Mouse (Mus musculus): ENCODE results near the gene Tmem59l. TPM values are rescaled to one million over a fixed set of nuclear protein-coding genes. Genes with fewer than 3 reads are reported as not detected.

Tmem59l gene
- polyA plus RNA-seq (2012; rRNA removed): 524 and 552 TPM in 2 replicates

GRCm38 (mm10) chr8:70486941-70487520, at the start of gene Tmem59l:
Gene Tmem59l, minus strand, starts transcription at chr8:70487358.
- Histone ChIP-seq H3K4me1 (ENCODE audit: control insufficient read depth, insufficient read depth, low read length) (peaks cover 25% of the 10 kb centered on the region), H3K4me3 (replicated peaks; ENCODE audit: insufficient read depth, low read depth, low read length) (peak within 1 kb of the TSS; percentile 84), H3K27ac (ENCODE audit: insufficient read depth, low read length) (peak within 1 kb of the TSS; percentile 92), H3K27me3 (ENCODE audit: control insufficient read depth, insufficient read depth, low read length) (peaks cover 1% of the 10 kb centered on the region; the same call in 1 of the 2 replicates)
- peak; percentile 82 to 85 for DNase-seq
- TF ChIP-seq CTCF (IDR thresholded peaks at IDR 0.05; ENCODE audit: borderline replicate concordance, insufficient read depth, low read depth, low read length): no peak
- peak; percentile 94 for TF ChIP-seq POLR2A (IDR thresholded peaks at IDR 0.05; ENCODE audit: borderline replicate concordance, insufficient read depth, low read length)
- 3% methylated on average over 33 of the region's 33 CpGs for WGBS

GRCm38 (mm10) chr8:70535701-70536100, 48.5 kb upstream of the Tmem59l start:
- Histone ChIP-seq H3K27me3 (ENCODE audit: control insufficient read depth, insufficient read depth, low read length) (no peaks in the 10 kb centered on the region), H3K27ac (ENCODE audit: insufficient read depth, low read length) (no peak overlapping the region), H3K4me1 (ENCODE audit: control insufficient read depth, insufficient read depth, low read length) (no peaks in the 10 kb centered on the region; the same call in 1 of the 2 replicates), H3K4me3 (replicated peaks; ENCODE audit: insufficient read depth, low read depth, low read length) (no peak overlapping the region)
- no peak for DNase-seq
- 90% methylated on average over 2 of the region's 2 CpGs for WGBS
- TF ChIP-seq CTCF (IDR thresholded peaks at IDR 0.05; ENCODE audit: borderline replicate concordance, insufficient read depth, low read depth, low read length) (no peak), POLR2A (IDR thresholded peaks at IDR 0.05; ENCODE audit: borderline replicate concordance, insufficient read depth, low read length) (no peak)

- Histone ChIP-seq H3K27ac (ENCODE audit: insufficient read depth, low read length) (no peak overlapping the region), H3K4me1 (ENCODE audit: control insufficient read depth, insufficient read depth, low read length) (no peaks in the 10 kb centered on the region), H3K27me3 (ENCODE audit: control insufficient read depth, insufficient read depth, low read length) (no peaks in the 10 kb centered on the region), H3K4me3 (replicated peaks; ENCODE audit: insufficient read depth, low read depth, low read length) (no peak overlapping the region)
- 95% methylated on average over 3 of the region's 3 CpGs for WGBS
- DNase-seq: no peak
- no peak for TF ChIP-seq POLR2A (IDR thresholded peaks at IDR 0.05; ENCODE audit: borderline replicate concordance, insufficient read depth, low read length)
- TF ChIP-seq CTCF (IDR thresholded peaks at IDR 0.05; ENCODE audit: borderline replicate concordance, insufficient read depth, low read depth, low read length): no peak
Measured at GRCm38 (mm10) chr8:70535221-70535620, 48.1 kb upstream of the Tmem59l start.

DNA sequence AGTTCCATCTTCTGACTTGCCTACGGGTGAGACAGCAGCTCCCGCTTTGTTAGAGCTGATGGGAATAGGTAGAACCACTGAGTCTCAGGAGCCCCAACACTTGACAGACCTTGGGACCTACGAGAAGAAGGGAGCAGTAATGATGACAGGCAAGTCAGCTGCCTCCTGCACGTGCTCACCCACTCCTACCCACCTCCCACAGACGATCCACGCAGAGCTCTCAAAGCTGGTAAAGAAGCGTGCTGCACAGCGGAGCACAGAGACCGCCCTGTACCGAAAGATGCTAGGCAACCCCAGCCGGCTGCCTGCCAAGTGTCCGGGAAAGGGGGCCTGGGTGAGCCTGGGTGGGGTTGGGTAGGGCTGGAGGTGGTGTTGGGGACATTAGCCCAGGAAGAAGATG, 47.1 kb upstream of the Tmem59l start:
- TF ChIP-seq CTCF (IDR thresholded peaks at IDR 0.05; ENCODE audit: borderline replicate concordance, insufficient read depth, low read depth, low read length): no peak
- no peak for TF ChIP-seq POLR2A (IDR thresholded peaks at IDR 0.05; ENCODE audit: borderline replicate concordance, insufficient read depth, low read length)
- H3K27me3 ChIP-seq (ENCODE audit: control insufficient read depth, insufficient read depth, low read length): no peaks in the 10 kb centered on the region
- DNase-seq: no peak
- no peak overlapping the region for H3K4me3 ChIP-seq (replicated peaks; ENCODE audit: insufficient read depth, low read depth, low read length)
- H3K27ac ChIP-seq (ENCODE audit: insufficient read depth, low read length): no peak overlapping the region
- 85% methylated on average over 12 of the region's 12 CpGs for WGBS
- H3K4me1 ChIP-seq (ENCODE audit: control insufficient read depth, insufficient read depth, low read length): peaks cover 2% of the 10 kb centered on the region

- H3K4me3 ChIP-seq (replicated peaks; ENCODE audit: insufficient read depth, low read depth, low read length): no peak overlapping the region
- H3K27me3 ChIP-seq (ENCODE audit: control insufficient read depth, insufficient read depth, low read length): no peaks in the 10 kb centered on the region
- no peak overlapping the region for H3K27ac ChIP-seq (ENCODE audit: insufficient read depth, low read length)
- peaks cover 8% of the 10 kb centered on the region for H3K4me1 ChIP-seq (ENCODE audit: control insufficient read depth, insufficient read depth, low read length)
- no peak for DNase-seq
- WGBS: 94% methylated on average over 2 of the region's 2 CpGs
- TF ChIP-seq POLR2A (IDR thresholded peaks at IDR 0.05; ENCODE audit: borderline replicate concordance, insufficient read depth, low read length): no peak
- TF ChIP-seq CTCF (IDR thresholded peaks at IDR 0.05; ENCODE audit: borderline replicate concordance, insufficient read depth, low read depth, low read length): no peak
Measured at GRCm38 (mm10) chr8:70530314-70530713, 43.2 kb upstream of the Tmem59l start.

GRCm38 (mm10) chr8:70529741-70530161, 42.6 kb upstream of the Tmem59l start:
- H3K27me3 ChIP-seq (ENCODE audit: control insufficient read depth, insufficient read depth, low read length): no peaks in the 10 kb centered on the region
- H3K27ac ChIP-seq (ENCODE audit: insufficient read depth, low read length): no peak overlapping the region
- TF ChIP-seq POLR2A (IDR thresholded peaks at IDR 0.05; ENCODE audit: borderline replicate concordance, insufficient read depth, low read length) (no peak), CTCF (IDR thresholded peaks at IDR 0.05; ENCODE audit: borderline replicate concordance, insufficient read depth, low read depth, low read length) (no peak)
- H3K4me3 ChIP-seq (replicated peaks; ENCODE audit: insufficient read depth, low read depth, low read length): no peak overlapping the region
- DNase-seq: no peak
- peaks cover 8% of the 10 kb centered on the region for H3K4me1 ChIP-seq (ENCODE audit: control insufficient read depth, insufficient read depth, low read length)
- 94% methylated on average over 3 of the region's 3 CpGs for WGBS

DNA sequence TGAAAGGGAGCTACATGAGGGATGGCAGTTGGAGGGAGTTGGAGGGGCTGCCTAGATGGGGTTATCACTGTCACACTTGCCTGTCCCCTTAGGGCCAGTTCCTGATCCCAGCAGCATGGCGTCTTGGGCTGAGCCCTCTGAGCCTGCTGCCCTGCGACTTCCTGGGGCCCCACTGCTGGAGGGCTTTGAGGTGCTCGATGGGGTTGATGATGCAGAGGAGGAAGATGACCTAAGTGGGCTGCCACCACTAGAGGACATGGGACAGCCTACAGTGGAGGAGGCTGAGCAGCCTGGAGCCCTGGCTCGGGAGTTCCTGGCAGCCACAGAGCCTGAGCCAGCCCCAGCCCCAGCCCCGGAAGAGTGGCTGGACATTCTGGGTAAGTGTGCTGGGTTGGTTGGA, 42.1 kb upstream of the Tmem59l start:
- no peaks in the 10 kb centered on the region for H3K27me3 ChIP-seq (ENCODE audit: control insufficient read depth, insufficient read depth, low read length)
- H3K27ac ChIP-seq (ENCODE audit: insufficient read depth, low read length): no peak overlapping the region
- TF ChIP-seq CTCF (IDR thresholded peaks at IDR 0.05; ENCODE audit: borderline replicate concordance, insufficient read depth, low read depth, low read length) (no peak), POLR2A (IDR thresholded peaks at IDR 0.05; ENCODE audit: borderline replicate concordance, insufficient read depth, low read length) (no peak)
- 67% methylated on average over 5 of the region's 5 CpGs for WGBS
- H3K4me3 ChIP-seq (replicated peaks; ENCODE audit: insufficient read depth, low read depth, low read length): no peak overlapping the region
- no peak for DNase-seq
- peaks cover 8% of the 10 kb centered on the region for H3K4me1 ChIP-seq (ENCODE audit: control insufficient read depth, insufficient read depth, low read length)

GRCm38 (mm10) chr8:70528182-70528797, 41.1 kb upstream of the Tmem59l start:
- no peak overlapping the region; the same call in 1 of the 2 replicates for H3K27ac ChIP-seq (ENCODE audit: insufficient read depth, low read length)
- peak overlapping the region; percentile 80 for H3K4me3 ChIP-seq (replicated peaks; ENCODE audit: insufficient read depth, low read depth, low read length)
- no peaks in the 10 kb centered on the region for H3K27me3 ChIP-seq (ENCODE audit: control insufficient read depth, insufficient read depth, low read length)
- TF ChIP-seq CTCF (IDR thresholded peaks at IDR 0.05; ENCODE audit: borderline replicate concordance, insufficient read depth, low read depth, low read length) (no peak), POLR2A (IDR thresholded peaks at IDR 0.05; ENCODE audit: borderline replicate concordance, insufficient read depth, low read length) (peak; percentile 4; the same call in 1 of the 2 replicates)
- DNase-seq: no peak
- 21% methylated on average over 13 of the region's 13 CpGs for whole genome bisulfite sequencing
- peaks cover 8% of the 10 kb centered on the region for H3K4me1 ChIP-seq (ENCODE audit: control insufficient read depth, insufficient read depth, low read length)

All from cerebellum, adult 2 months (tissue).